Mouse (Mus musculus) right cerebral cortex, postnatal 10 days (tissue): ENCODE data around the gene Tex26.
A peak's percentile ranks its signal among the peaks of the same experiment; 100 is the strongest.

Source experiments
- DNase-seq, 2 experiments: peaks; one replicate each; pipeline ENCODE4 v3.0.0; 2021; ENCODE audit warnings: low spot score in 2 of 2

Tex26 gene

DNA sequence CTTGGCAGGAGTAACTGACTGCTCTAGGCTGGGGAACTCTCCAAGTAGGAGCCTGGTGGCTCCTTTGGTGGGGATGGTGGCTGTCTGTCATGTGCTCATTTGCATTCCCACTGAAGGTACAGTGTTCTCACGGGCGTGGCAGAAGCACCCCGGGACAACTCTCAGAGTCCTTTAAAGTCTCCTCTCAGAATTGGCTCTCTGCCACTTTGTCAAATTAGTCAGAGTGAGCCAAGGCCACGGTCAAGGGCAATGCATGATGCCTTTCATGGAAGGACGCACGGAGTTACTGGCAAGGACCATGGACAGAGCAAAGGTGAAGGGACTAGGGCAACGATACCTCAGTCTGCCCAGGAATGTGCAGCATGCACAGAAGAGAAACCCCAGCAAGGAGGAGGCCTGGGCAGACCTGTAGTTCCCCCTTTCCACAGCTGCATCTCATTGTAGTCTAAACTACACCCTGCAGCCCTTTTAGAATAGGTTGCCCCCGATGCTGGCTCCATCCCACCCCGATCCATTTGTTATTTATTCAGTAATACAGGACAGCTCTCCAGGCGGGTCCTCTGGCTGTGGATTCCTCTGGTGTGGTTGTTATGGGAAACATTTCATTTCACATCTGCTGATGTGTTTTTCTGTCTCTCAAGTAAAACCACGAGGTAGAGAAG, 49.0 kb downstream of the Tex26 start:
- DNase-seq: no peak

DNA sequence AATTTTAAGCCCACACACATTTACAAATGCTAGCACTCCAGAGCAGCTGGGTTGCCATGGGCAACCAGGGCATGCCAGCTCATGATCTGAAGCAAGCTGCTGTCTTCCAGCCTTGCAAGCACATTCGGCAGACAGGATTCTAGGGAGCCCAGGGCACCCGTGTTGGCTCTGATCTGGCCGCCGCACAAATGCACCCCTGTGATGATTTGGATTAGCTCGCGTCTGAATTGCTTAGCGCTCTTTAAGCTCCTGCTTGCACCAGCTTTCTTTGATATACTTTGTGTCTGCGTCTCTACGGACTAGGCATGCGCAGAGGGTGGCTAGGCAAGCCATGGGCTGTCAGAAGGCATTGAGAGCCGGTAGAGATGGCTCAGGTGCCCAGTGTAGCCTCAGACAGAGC, 49.7 kb downstream of the Tex26 start:
- DNase-seq: peak; percentile 91 to 95

DNA sequence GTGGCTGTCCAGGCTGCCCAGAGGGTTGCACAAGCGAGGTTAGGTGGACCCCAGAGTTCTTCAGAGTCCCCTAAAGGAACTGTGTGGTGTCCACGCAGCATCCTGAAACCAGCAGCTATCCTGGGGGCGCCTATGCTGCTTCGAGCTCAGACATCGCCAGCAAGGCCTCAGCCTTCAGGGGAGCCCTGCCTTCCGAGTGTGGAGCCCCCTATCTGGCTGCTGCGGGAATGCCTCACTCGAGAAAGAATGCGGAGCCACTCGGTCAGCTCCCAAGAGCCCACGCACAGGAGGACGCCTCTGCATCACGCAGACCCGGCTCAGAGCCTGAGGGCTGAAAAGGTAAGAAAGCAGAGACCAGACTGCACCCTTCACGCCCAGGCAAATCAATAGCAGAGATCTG, 50.8 kb downstream of the Tex26 start:
- DNase-seq: peak in 1 of 2 experiments; percentile 28

DNA sequence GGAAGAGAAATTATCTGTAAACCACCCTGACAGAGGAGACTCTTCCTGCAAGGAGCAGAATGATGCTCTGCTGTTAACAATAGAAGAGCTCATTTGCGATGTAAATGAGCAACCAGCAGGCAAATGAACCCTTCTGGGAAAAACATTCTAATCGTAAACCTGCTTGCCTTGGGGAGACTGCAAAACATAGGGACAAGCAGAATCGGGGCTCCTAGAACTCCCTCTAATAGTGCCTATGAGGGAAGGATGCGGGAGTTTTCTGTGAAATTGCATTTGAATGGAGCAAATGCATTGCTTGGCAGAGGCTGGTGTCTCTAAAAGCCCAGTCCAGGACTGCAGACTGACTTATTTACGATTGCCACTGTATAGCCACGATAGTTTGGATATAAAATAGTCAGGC, 56.2 kb downstream of the Tex26 start:
- DNase-seq: no peak

- DNase-seq: peak in 1 of 2 experiments; percentile 44
Observed at GRCm38 (mm10) chr5:149496401-149497066, 57.1 kb downstream of the Tex26 start.

DNA sequence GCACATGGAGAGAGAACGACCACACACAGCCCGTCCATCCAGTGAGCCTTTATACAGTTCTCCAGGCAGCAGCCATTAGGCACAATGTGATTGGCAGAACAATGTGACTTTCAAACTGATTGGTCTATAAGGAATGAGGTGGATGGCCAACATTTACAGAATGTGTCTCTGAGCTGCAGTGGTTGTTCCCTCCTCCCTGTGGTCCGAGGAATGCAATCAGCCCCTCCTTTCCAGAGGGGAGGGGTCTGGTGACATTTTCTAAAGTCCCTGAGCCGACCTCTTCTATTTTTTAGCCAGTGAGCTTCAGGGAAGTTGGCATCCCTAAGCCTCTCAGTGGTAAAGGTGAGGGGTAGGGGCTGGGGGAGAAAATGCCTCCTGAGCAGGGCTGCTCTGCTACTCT, 60.5 kb downstream of the Tex26 start:
- no peak for DNase-seq

DNA sequence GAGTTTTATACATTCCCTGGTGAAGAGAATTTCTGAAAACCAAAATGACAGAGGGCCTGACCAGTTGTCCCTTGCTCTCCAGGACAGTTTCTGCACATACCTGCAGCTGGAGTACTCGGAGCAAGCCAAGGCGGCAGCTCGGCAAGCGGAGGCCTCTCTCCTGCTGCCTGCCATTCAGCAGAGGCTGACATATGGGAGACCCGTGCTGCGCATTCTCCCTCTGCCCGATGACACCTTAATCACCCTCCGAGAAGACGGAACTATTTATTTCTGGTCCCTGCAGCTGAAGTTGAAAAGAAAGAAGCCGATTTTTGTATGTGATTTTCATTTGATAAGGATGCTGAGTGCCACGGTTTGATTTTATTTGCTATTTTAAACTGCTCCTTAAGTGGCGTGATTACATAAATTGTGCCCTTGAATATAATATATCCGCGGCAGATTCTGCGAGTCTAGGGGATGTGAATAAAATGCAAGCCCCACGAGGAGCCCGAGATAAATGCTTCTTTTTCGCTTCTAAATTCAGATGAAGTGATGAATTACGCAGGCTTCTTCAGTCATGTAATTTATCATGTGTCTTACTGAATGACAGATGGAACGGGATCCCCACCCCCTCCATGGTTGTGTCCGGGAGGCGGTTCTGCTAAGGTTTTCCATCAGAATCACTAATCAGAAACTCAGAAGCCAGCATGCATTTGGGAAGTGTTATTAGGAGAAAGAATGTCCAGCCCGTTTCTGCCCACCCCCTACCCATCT, 64.1 kb downstream of the Tex26 start:
- DNase-seq: peak; percentile 74 to 79

GRCm38 (mm10) chr5:149504985-149505384, 65.5 kb downstream of the Tex26 start:
- no peak for DNase-seq

GRCm38 (mm10) chr5:149506033-149506432, 66.6 kb downstream of the Tex26 start:
- DNase-seq: no peak

DNA sequence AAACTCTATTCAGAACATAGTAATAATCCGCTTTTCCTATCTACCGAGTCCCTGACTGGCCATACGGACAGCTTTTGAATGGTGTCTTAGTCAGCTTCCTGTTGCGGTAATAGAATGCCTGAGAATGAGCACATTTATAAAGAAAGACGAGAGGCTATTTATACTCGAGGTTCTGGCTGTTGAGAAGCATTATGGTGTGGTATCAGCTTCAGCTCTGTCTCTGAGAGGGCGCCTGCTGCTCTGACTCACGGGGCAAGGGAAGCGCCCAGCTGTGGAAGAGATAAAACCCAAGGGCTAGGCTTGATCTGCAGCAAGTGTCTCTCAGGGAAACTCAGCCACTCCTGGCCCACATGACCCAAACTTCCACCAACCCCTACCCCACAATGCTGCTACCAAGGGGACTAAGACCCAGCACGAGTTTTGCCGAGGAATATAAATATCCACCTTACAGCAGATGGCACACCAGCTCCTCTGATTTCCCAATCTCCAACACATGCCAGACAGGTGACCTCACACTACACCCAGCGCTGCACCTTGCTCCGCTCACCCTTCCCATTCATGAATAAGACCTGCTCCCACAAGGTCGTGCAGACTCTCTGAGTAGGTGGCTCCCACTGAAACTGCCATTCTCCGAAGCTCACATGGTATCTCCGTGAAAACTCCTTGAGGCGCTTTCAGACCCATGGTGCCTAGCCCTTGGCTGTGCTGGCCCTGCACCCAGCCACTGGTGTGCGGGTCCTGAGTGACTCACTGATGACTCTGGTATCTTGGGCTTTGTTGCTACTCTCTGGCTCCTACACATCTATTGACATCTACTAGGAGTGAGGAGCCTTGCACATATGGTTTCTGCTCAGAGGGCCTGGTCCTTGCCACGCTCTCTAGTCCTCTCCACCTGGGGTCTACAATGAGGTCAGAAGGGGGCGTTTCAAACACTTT, 68.9 kb downstream of the Tex26 start:
- DNase-seq: no peak

DNA sequence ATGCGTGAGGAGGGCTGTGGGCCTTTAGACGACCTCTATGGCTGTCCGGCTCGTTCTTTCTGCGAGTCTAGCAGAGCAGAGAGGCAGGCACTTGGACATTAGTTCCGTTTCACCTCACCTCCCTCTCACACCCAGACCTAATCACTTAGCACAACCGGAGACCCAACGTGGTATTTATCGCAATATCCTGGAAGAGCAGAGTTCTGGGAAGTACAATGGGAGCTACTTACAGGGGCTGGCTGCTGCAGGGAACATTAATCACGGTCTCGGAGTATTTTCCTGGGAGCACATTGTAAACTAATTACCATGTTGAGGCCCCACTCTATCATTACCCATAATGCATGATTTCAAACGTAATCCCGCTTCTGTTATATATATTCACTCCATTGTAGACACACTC, 70.9 kb downstream of the Tex26 start:
- no peak for DNase-seq

- no peak for DNase-seq
Observed at GRCm38 (mm10) chr5:149512695-149513094, 73.2 kb downstream of the Tex26 start.

DNA sequence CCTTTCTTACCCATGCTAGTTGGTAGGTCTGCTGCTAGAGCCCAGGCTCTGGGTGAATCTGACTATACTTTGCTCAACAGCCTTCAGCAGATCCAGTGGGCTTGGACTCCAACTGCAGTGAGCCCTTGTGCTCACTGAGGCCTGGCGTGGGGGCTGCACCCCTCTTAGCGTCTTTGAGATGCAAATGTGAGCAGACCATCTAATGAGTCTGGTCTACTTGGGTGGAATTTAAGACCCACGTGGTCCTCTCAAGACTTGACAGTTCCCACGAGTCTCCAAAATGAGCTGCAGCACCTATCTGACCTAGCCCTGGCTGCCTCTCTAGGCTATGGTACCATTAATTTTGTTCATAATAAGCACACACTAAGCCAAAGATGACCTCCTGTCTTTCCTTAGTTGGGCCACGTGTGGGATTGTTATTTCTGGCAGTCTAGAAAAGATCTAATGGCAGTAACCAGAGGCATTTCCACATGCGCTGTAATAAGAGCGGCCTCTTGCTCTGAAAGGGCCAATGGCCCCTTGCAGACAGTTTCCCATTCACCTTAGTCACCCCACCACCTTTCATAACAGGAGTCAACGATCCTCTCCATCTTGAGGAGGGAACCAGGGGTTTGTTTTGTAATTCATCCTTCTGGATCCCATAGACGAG, 74.1 kb downstream of the Tex26 start:
- DNase-seq: no peak

DNA sequence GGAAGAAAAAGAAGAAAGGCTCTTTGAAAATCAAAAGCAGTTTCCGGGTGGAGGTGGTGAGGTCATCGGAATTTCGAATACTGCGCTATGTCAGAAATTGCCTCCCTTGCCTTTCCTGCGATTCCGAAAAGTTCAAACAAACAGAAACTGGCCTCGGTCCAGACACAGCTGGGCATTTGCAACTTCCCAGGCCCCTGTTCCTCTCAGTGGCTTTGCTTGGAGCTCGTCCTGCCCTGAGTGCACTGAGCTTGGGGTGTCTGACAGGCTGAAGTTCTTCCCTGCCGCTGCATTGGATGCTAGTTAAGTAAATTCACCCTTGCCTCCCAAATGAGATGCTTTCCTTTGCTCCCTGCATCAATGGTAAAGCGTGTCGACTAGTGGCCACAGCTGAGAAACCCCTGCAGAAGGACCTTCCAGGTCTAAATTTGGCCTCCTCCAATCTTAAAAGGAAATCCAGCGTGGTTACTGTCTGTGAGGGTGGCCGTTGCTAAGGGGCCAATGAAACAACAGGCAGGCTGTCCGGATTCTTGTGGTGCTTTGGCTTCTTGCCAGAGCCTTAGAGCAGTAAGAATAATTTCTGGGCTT, 74.7 kb downstream of the Tex26 start:
- peak; percentile 71 to 89 for DNase-seq

GRCm38 (mm10) chr5:149514890-149515289, 75.4 kb downstream of the Tex26 start:
- no peak for DNase-seq

DNA sequence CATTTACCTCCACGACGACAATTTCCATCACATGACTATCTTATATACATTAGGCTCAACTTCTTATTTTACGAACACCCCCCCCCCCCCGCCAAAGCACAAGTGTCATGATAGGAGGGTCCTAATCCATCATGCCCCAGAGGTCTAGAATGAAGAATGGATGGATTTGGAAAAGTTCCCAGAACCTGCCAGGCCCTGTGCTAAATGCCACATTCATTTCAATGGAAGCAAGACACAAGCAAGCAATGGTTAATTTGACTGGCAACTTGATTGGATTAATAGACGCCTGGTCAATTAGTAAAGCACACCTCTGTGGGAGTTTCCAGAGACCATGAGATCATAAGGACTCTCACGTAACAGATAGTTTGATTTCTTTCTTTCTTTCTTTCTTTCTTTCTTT, 77.7 kb downstream of the Tex26 start:
- no peak for DNase-seq
